Mouse (Mus musculus) stomach, embryonic 14.5 days (tissue): ENCODE results near the gene Gps2. TPM values are rescaled to one million over a fixed set of nuclear protein-coding genes. Genes with fewer than 3 reads are reported as not detected.

Source experiments
- ATAC-seq: fragments of 200-750 bp; cut with Nextera tagmentation; 2 replicates; pipeline ENCODE4 v1.8.0; 2017; ENCODE audit warnings: low read depth, moderate TSS enrichment; ENCODE audit not compliant: insufficient number of reproducible peaks, insufficient read depth, low FRiP score
- H3K27ac ChIP-seq: fragments of 300-500 bp; sonication (generic); 2 replicates; pipeline ENCODE4 v1.5.1; 2014; ENCODE audit warnings: mild to moderate bottlenecking, low read length, moderate library complexity, mixed read lengths
- H3K27me3 ChIP-seq: fragments of 300-500 bp; sonication (generic); 2 replicates; pipeline ENCODE4 v1.6.1; 2014; ENCODE audit warnings: low read length, control low read depth, mixed read lengths; ENCODE audit not compliant: control insufficient read depth, insufficient read depth
- H3K36me3 ChIP-seq: fragments of 300-500 bp; sonication (generic); 2 replicates; pipeline ENCODE4 v1.6.1; 2014; ENCODE audit warnings: mild to moderate bottlenecking, control low read depth, low read length, moderate library complexity, mixed read lengths; ENCODE audit not compliant: control insufficient read depth, insufficient read depth
- H3K4me1 ChIP-seq: fragments of 300-500 bp; sonication (generic); 2 replicates; pipeline ENCODE4 v1.6.1; 2014; ENCODE audit warnings: low read length, control low read depth, mixed read lengths; ENCODE audit not compliant: control insufficient read depth, insufficient read depth
- H3K4me2 ChIP-seq: fragments of 300-500 bp; sonication (generic); replicated peaks from 2 replicates; pipeline ENCODE4 v1.6.1; 2014; ENCODE audit warnings: low read depth, low read length, control low read depth
- H3K4me3 ChIP-seq: fragments of 300-500 bp; sonication (generic); 2 replicates; pipeline ENCODE4 v1.5.1; 2014; ENCODE audit warnings: low read depth, low read length, control low read depth
- H3K9ac ChIP-seq: fragments of 300-500 bp; sonication (generic); replicated peaks from 2 replicates; pipeline ENCODE4 v1.6.1; 2014; ENCODE audit warnings: low read depth, mild to moderate bottlenecking, control low read depth, low read length, moderate library complexity, mixed read lengths
- H3K9me3 ChIP-seq: fragments of 300-500 bp; sonication (generic); 2 replicates; pipeline ENCODE4 v1.6.1; 2016; ENCODE audit warnings: low read depth, low read length, control low read depth; ENCODE audit not compliant: control insufficient read depth
- WGBS: fragments of 180-500 bp; shearing (Covaris S2); extraction: QIAGEN DNeasy Blood & Tissue Kit; methylation state at CpG from one replicate; pipeline ENCODE4 v1.1.7; 2014; 5-methylcytosine and 5-hydroxymethylcytosine counted together
- microRNA-seq: library from miRNA; unstranded; fragments of <30 nt; microRNA quantifications from one replicate; pipeline ENCODE4, GENCODE M21; 2016
- polyA plus RNA-seq: library from polyadenylated mRNA; unstranded; fragments of >200 nt; fragmentation: Nextera tagmentation; extraction: Ambion mirVana; gene quantifications from 2 replicates; pipeline ENCODE4 v1.2.1, GENCODE M21; 2014

Gene Gps2
- polyA plus RNA-seq, 1 experiment from 2014 or later, result 80.0 TPM

- 0 out of 2 replicates have a peak, but pooled peaks cover 7% of the 10 kb centered on the region for H3K4me1 ChIP-seq
- no peak overlapping the region for H3K4me3 ChIP-seq
- H3K27ac ChIP-seq, result no peak overlapping the region
- 36% methylated on average over 5 of the region's 5 CpGs for WGBS
- H3K9me3 ChIP-seq, result no peaks in the 10 kb centered on the region
- no peak overlapping the region for H3K4me2 ChIP-seq
- H3K36me3 ChIP-seq, result no peaks in the 10 kb centered on the region
- peaks cover 27% of the 10 kb centered on the region for H3K27me3 ChIP-seq
- H3K9ac ChIP-seq, result no peak overlapping the region
- no peak for ATAC-seq
Measured at GRCm38 (mm10) chr11:69961841-69962240, 48.2 kb downstream of the Gps2 start.

- H3K27me3 ChIP-seq, result peaks cover 27% of the 10 kb centered on the region
- H3K9ac ChIP-seq, result peak within 1 kb of the TSS; percentile 60
Measured at GRCm38 (mm10) chr11:69964650-69965270, 51.1 kb downstream of the Gps2 start, which contains the start of gene Cldn7. Gene Cldn7 (plus strand): TSS chr11:69964779.

GRCm38 (mm10) chr11:69965271-69966005, 51.8 kb downstream of the Gps2 start:
- Histone ChIP-seq H3K27me3 (peaks cover 27% of the 10 kb centered on the region), H3K4me1 (0 out of 2 replicates have a peak, but pooled peaks cover 9% of the 10 kb centered on the region), H3K36me3 (peaks cover 16% of the 10 kb centered on the region), H3K4me2 (peak overlapping the region; percentile 59), H3K9ac (peak overlapping the region; percentile 60), H3K4me3 (peak overlapping the region; percentile 46), H3K27ac (peak overlapping the region; percentile 87), H3K9me3 (no peaks in the 10 kb centered on the region)
- 3% methylated on average over 49 of the region's 49 CpGs for WGBS
- peak; percentile 71 for ATAC-seq

More at GRCm38 (mm10) chr11:69964650-69965270, 51.1 kb downstream of the Gps2 start, which contains the start of gene Cldn7:
- H3K4me3 ChIP-seq, result peak within 1 kb of the TSS; percentile 46
- peak within 1 kb of the TSS; percentile 87 for H3K27ac ChIP-seq
- H3K4me2 ChIP-seq, result peak within 1 kb of the TSS; percentile 35
- 0 out of 2 replicates have a peak, but pooled peaks cover 9% of the 10 kb centered on the region for H3K4me1 ChIP-seq
- no peaks in the 10 kb centered on the region for H3K9me3 ChIP-seq
- 9% methylated on average over 24 of the region's 24 CpGs for WGBS
- H3K36me3 ChIP-seq, result peaks cover 16% of the 10 kb centered on the region
- ATAC-seq, result no peak

Small RNAs within 50 kb of the gene (microRNA-seq; reads per million reads assigned to microRNA genes)
- gene Mir6924, result not detected

Other genes with a start within 250 kb of the Gps2 start
- gene Cd68, start 247.7 kb upstream of the Gps2 start, polyA plus RNA-seq, result 12.5 and 16.4 TPM in 2 replicates
- 654 and 666 TPM in 2 replicates for gene Eif4a1, start 241.5 kb upstream of the Gps2 start, polyA plus RNA-seq
- 88.1 and 102 TPM in 2 replicates for gene Senp3, start 231.8 kb upstream of the Gps2 start, polyA plus RNA-seq
- gene Tnfsf13, start 228.1 kb upstream of the Gps2 start, polyA plus RNA-seq, result 0.67 TPM in 1 of 2 replicates, not detected in the other
- 9.9 and 11.7 TPM in 2 replicates for gene Tnfsf12, start 218.0 kb upstream of the Gps2 start, polyA plus RNA-seq
- 5.5 TPM in 2 replicates for gene Tnfsfm13, start 217.8 kb upstream of the Gps2 start, polyA plus RNA-seq
- 39.3 and 43.6 TPM in 2 replicates for gene Polr2a, start 155.3 kb upstream of the Gps2 start, polyA plus RNA-seq
- not detected in 2 replicates for gene Slc35g3, start 151.9 kb upstream of the Gps2 start, polyA plus RNA-seq
- gene Zbtb4, start 148.0 kb upstream of the Gps2 start, polyA plus RNA-seq, result 3.9 and 4.0 TPM in 2 replicates
- 6.7 and 7.5 TPM in 2 replicates for gene Chrnb1, start 117.9 kb upstream of the Gps2 start, polyA plus RNA-seq
- 2.1 and 3.6 TPM in 2 replicates for gene Fgf11, start 112.0 kb upstream of the Gps2 start, polyA plus RNA-seq
- 12.2 and 15.0 TPM in 2 replicates for gene Tmem102, start 108.3 kb upstream of the Gps2 start, polyA plus RNA-seq
- not detected in 2 replicates for gene Gm39566, start 98.6 kb upstream of the Gps2 start, polyA plus RNA-seq
- gene Spem2, start 95.4 kb upstream of the Gps2 start, polyA plus RNA-seq, result not detected in 2 replicates
- 0.41 TPM in 1 of 2 replicates, not detected in the other for gene Spem1, start 91.7 kb upstream of the Gps2 start, polyA plus RNA-seq
- 10.6 and 11.9 TPM in 2 replicates for gene Nlgn2, start 76.1 kb upstream of the Gps2 start, polyA plus RNA-seq
- 433 and 495 TPM in 2 replicates for gene Tmem256, start 75.4 kb upstream of the Gps2 start, polyA plus RNA-seq
- 102 and 110 TPM in 2 replicates for gene Plscr3, start 67.5 kb upstream of the Gps2 start, polyA plus RNA-seq
- gene Tnk1, start 55.2 kb upstream of the Gps2 start, polyA plus RNA-seq, result 11.1 TPM in 2 replicates
- not detected in 2 replicates for gene Tmem95, start 35.9 kb upstream of the Gps2 start, polyA plus RNA-seq
- 5.0 and 5.3 TPM in 2 replicates for gene Kctd11, start 32.5 kb upstream of the Gps2 start, polyA plus RNA-seq
- 3.5 and 4.0 TPM in 2 replicates for gene Acap1, start 18.3 kb upstream of the Gps2 start, polyA plus RNA-seq
- 8.5 and 10.4 TPM in 2 replicates for gene 2810408A11Rik, start 12.9 kb upstream of the Gps2 start, polyA plus RNA-seq
- gene Neurl4, start 12.8 kb upstream of the Gps2 start, polyA plus RNA-seq, result 12.6 and 12.7 TPM in 2 replicates
- 1,510 and 1,553 TPM in 2 replicates for gene Eif5a, start 8.1 kb downstream of the Gps2 start, polyA plus RNA-seq
- gene Ybx2, start 21.9 kb downstream of the Gps2 start, polyA plus RNA-seq, result 6.6 and 8.9 TPM in 2 replicates
- 31.3 and 31.5 TPM in 2 replicates for gene Slc2a4, start 34.3 kb downstream of the Gps2 start, polyA plus RNA-seq
- 196 and 205 TPM in 2 replicates for gene Cldn7, start 50.9 kb downstream of the Gps2 start, polyA plus RNA-seq
- 27.2 and 29.5 TPM in 2 replicates for gene Ctdnep1, start 67.3 kb downstream of the Gps2 start, polyA plus RNA-seq
- 104 and 111 TPM in 2 replicates for gene Elp5, start 68.6 kb downstream of the Gps2 start, polyA plus RNA-seq
- gene Gabarap, start 77.3 kb downstream of the Gps2 start, polyA plus RNA-seq, result 496 and 523 TPM in 2 replicates
- 40.2 and 47.9 TPM in 2 replicates for gene Phf23, start 81.9 kb downstream of the Gps2 start, polyA plus RNA-seq
- 29.0 and 29.9 TPM in 2 replicates for gene Dvl2, start 86.7 kb downstream of the Gps2 start, polyA plus RNA-seq
- 61.3 and 62.7 TPM in 2 replicates for gene Acadvl, start 101.5 kb downstream of the Gps2 start, polyA plus RNA-seq
- 12.4 and 13.8 TPM in 2 replicates for gene Dlg4, start 103.1 kb downstream of the Gps2 start, polyA plus RNA-seq
- gene Asgr1, start 140.2 kb downstream of the Gps2 start, polyA plus RNA-seq, result not detected in 2 replicates
- gene Asgr2, start 178.8 kb downstream of the Gps2 start, polyA plus RNA-seq, result 0.54 TPM in 1 of 2 replicates, not detected in the other
- 0.25 and 0.29 TPM in 2 replicates for gene Mgl2, start 216.4 kb downstream of the Gps2 start, polyA plus RNA-seq
- 0.98 and 1.0 TPM in 2 replicates for gene Clec10a, start 242.3 kb downstream of the Gps2 start, polyA plus RNA-seq